Mouse (Mus musculus) brain, adult 2 months (tissue): ENCODE measurements at regions not wholly inside any gene's neighbourhood (a gene's known extent, or its start where the extent isn't known, plus 50 kb on each side); places are given as distances from the start of the nearest gene placed in this dataset.
"Not testable (repeated sequence)": the region's sequence is repeated elsewhere in the genome, so short reads cannot be mapped to it uniquely, and the experiment has no call there.

Experiments
- DNase-seq: peaks from one replicate; pipeline ENCODE4 v3.0.0; 2011; ENCODE audit warnings: low read depth, low spot score

- DNase-seq, result no peak
Observed at GRCm38 (mm10) chr4:18620361-18620760, 984.9 kb upstream of the Gm12353 start.

GRCm38 (mm10) chr4:18639035-18639434 is 966.2 kb upstream of the Gm12353 start:
- no peak for DNase-seq

- DNase-seq, result peak; percentile 63
Observed at GRCm38 (mm10) chr4:18649153-18649552, 956.1 kb upstream of the Gm12353 start.

GRCm38 (mm10) chr4:18685891-18686544 is 919.2 kb upstream of the Gm12353 start:
- no peak for DNase-seq

GRCm38 (mm10) chr4:18694076-18694475 is 911.2 kb upstream of the Gm12353 start:
- DNase-seq, result no peak

- DNase-seq, result no peak
Observed at GRCm38 (mm10) chr4:18696246-18696645, 909.0 kb upstream of the Gm12353 start.

- DNase-seq, result no peak
Observed at GRCm38 (mm10) chr4:18744241-18744640, 861.0 kb upstream of the Gm12353 start.

- no peak for DNase-seq
Observed at GRCm38 (mm10) chr4:18788398-18788797, 816.9 kb upstream of the Gm12353 start.

GRCm38 (mm10) chr4:18795740-18796394 is 809.4 kb upstream of the Gm12353 start:
- DNase-seq, result no peak

- no peak for DNase-seq
Observed at GRCm38 (mm10) chr4:18796395-18796740, 808.9 kb upstream of the Gm12353 start.

GRCm38 (mm10) chr4:18803109-18803508 is 802.1 kb upstream of the Gm12353 start:
- not testable (repeated sequence) for DNase-seq
